Mouse (Mus musculus) small intestine, adult 2 months (tissue): Measurements from ENCODE around the gene Clba1.

Experiments
- CTCF ChIP-seq: fragments of 200-500 bp; IDR thresholded peaks from 2 replicates; pipeline ENCODE4 v1.5.1; 2012; ENCODE audit warnings: low read depth, mild to moderate bottlenecking, control low read depth, inconsistent platforms, low read length, moderate library complexity, mixed read lengths; ENCODE audit not compliant: insufficient replicate concordance, insufficient read length; ENCODE audit errors: extremely low read depth
- POLR2A ChIP-seq: fragments of 200-500 bp; IDR thresholded peaks from 2 replicates; pipeline ENCODE4 v1.6.1; 2012; ENCODE audit warnings: low read depth, mild to moderate bottlenecking, control low read depth, inconsistent platforms, low read length, moderate library complexity

DNA sequence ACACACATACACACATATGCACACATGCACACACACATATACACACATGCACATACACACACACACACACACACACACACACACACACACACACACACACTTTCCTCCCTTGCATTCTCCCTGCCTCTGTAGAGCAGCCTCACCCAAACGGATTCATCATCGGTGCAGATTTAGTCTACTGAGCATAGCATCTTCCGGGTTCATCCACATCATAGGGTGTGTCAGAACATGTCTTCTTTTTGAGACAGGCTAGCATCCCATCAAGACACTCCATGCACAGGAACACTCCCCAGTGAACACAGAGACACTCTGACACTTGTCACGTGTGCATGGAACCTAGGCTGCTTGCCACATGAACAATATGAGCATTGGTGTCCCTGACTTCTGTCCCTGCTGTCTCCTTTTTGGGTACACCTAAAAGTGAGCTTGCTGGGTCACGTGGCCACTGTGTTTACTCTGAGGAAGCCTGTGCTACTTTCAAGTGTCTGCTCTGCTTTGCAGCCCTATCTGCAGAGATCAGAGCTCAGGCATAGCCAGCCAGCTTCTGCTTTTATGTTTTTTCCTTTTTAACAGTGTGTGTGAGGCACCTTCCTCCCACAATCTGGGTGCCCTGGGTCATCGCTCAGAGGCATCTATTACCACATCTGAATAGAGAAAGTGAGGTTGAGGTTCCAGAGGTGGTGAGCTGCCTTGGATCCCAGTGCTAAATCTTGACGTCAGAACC lies 46.0 kb downstream of the Clba1 start:
- TF ChIP-seq CTCF (no peak), POLR2A (no peak)
